In the genomic region with DNA sequence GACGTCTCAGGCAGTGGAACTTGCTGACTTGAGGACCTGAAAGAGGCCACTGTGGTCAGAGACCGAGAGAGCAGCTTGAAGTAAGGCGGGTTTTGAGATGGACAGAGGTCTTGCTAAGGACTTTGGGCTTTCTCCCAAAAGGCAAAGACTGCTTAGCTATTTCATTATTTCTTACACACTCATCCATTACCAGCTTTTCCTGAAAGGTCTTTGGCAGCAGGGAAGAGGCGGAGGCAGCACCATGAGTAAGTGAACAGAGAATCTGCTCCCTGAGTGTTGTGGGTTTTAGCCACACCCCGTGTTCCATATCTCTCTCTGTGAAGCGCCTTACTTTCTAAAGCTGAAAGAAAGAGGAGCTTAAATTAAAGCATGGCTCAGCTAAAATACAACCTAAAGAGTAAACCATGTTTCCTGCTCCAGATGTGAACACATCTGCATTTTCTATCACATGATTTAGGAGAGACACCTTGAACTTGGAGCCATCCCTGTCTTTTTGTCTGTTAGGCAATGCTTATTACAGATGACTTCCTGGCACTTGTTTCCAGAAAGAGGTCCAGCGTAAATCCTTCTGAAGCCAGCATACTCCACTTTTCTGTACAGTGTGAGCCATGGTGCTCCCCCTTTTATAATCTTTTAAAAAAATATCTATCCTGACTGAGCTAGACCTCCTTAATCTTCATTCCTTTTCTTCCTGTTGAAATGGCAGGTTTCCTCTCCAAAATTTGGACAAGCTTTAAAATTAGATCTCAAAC, we compare ENCODE assay signal across 8 mouse cellular contexts.
DNase-seq lines count a peak whose midpoint lies in the region; ATAC-seq and TF ChIP-seq lines count a peak whose summit lies in the region.

No protein-coding gene starts in this region.

- peaks cover 10% of the 10 kb centered on the region; the same call in 1 of the 2 replicates for H3K4me1 ChIP-seq in neural tube, embryonic 13.5 days (replicated peaks)
- H3K4me1 ChIP-seq in kidney, embryonic 15.5 days = peaks cover 21% of the 10 kb centered on the region

- H3K27me3 ChIP-seq in neural tube, embryonic 13.5 days = no peaks in the 10 kb centered on the region
- H3K27me3 ChIP-seq in kidney, embryonic 15.5 days = no peaks in the 10 kb centered on the region

- peak overlapping the region; percentile 66 for H3K27ac ChIP-seq in gastrocnemius, adult 2 months
- peak overlapping the region; percentile 13; the same call in 1 of the 2 replicates for H3K27ac ChIP-seq in neural tube, embryonic 13.5 days (replicated peaks)
- peak overlapping the region; percentile 69 for H3K27ac ChIP-seq in kidney, embryonic 15.5 days

- intact Hi-C loops in gastrocnemius, adult 2 months (cut with DNase I) = no loop called here

- DNase-seq in gastrocnemius, adult 2 months = peak; percentile 36
- no peak for DNase-seq in gastrocnemius, postnatal 10 days
- no peak for DNase-seq in neural tube, embryonic 10.5 days (ENCODE audit: extremely low spot score, low spot score)
- peak; percentile 42 for DNase-seq in thymus, postnatal 25 days
- no peak for DNase-seq in ovary, postnatal 14 days (ENCODE audit: low spot score)
- no peak for DNase-seq in layer of hippocampus, postnatal 10 days (ENCODE audit: low spot score in 2 of 2)

- no peak overlapping the region for H3K9ac ChIP-seq in neural tube, embryonic 13.5 days
- H3K9ac ChIP-seq in kidney, embryonic 15.5 days = no peak overlapping the region

- H3K9me3 ChIP-seq in neural tube, embryonic 13.5 days = no peaks in the 10 kb centered on the region
- no peaks in the 10 kb centered on the region for H3K9me3 ChIP-seq in kidney, embryonic 15.5 days (replicated peaks)

- no peak for TF ChIP-seq CTCF in gastrocnemius, adult 2 months (IDR thresholded peaks at IDR 0.05)

- no peak for ATAC-seq in neural tube, embryonic 13.5 days (ENCODE audit: low read depth)
- no peak for ATAC-seq in kidney, embryonic 15.5 days (replicated peaks; ENCODE audit: low FRiP score)

- no peak overlapping the region for H3K4me2 ChIP-seq in neural tube, embryonic 13.5 days
- no peak overlapping the region for H3K4me2 ChIP-seq in kidney, embryonic 15.5 days

- no peaks in the 10 kb centered on the region for H3K36me3 ChIP-seq in neural tube, embryonic 13.5 days
- no peaks in the 10 kb centered on the region for H3K36me3 ChIP-seq in kidney, embryonic 15.5 days

- WGBS in neural tube, embryonic 13.5 days = 78% methylated on average over 7 of the region's 7 CpGs
- 58% methylated on average over 7 of the region's 7 CpGs for WGBS in kidney, embryonic 15.5 days

- no peak overlapping the region for H3K4me3 ChIP-seq in gastrocnemius, adult 2 months
- H3K4me3 ChIP-seq in neural tube, embryonic 13.5 days = no peak overlapping the region
- no peak overlapping the region for H3K4me3 ChIP-seq in kidney, embryonic 15.5 days (replicated peaks)

Comparison
In these comparisons a context has a peak if more than half of its experiments do, and no peak if none do; other contexts are left out.
1. DNase-seq: peak in gastrocnemius, adult 2 months (single experiment) and thymus, postnatal 25 days (single experiment); none in gastrocnemius, postnatal 10 days (single experiment), neural tube, embryonic 10.5 days (single experiment), ovary, postnatal 14 days (single experiment) and layer of hippocampus, postnatal 10 days (0 of 2).
2. H3K27ac ChIP-seq: peak in every context shown above with its lines; median percentile 69 in kidney, embryonic 15.5 days; 66 in gastrocnemius, adult 2 months; 13 in neural tube, embryonic 13.5 days.